Mouse (Mus musculus) neural tube, embryonic 15.5 days (tissue): ENCODE results near the gene Ramp2. TPM values are rescaled to one million over a fixed set of nuclear protein-coding genes. Genes with fewer than 3 reads are reported as not detected.
A peak's percentile ranks its signal among the peaks of the same experiment; 100 is the strongest.

Source experiments
- ATAC-seq: fragments of 200-750 bp; cut with Nextera tagmentation; 2 replicates; pipeline ENCODE4 v1.8.0; 2017; ENCODE audit warnings: mild to moderate bottlenecking, moderate TSS enrichment, moderate library complexity; ENCODE audit not compliant: low FRiP score
- H3K27ac ChIP-seq: fragments of 300-500 bp; sonication (generic); replicated peaks from 2 replicates; pipeline ENCODE4 v1.5.1; 2015; ENCODE audit warnings: mild to moderate bottlenecking, inconsistent platforms
- H3K27me3 ChIP-seq: fragments of 300-500 bp; sonication (generic); replicated peaks from 2 replicates; pipeline ENCODE4 v1.6.1; 2015; ENCODE audit warnings: inconsistent platforms
- H3K36me3 ChIP-seq: fragments of 300-500 bp; sonication (generic); 2 replicates; pipeline ENCODE4 v1.6.1; 2015; ENCODE audit warnings: inconsistent platforms
- H3K4me1 ChIP-seq: fragments of 300-500 bp; sonication (generic); 2 replicates; pipeline ENCODE4 v1.6.1; 2015; ENCODE audit warnings: inconsistent platforms
- H3K4me2 ChIP-seq: fragments of 300-500 bp; sonication (generic); 2 replicates; pipeline ENCODE4 v1.6.1; 2015; ENCODE audit warnings: inconsistent platforms, mild to moderate bottlenecking, moderate library complexity
- H3K4me3 ChIP-seq: fragments of 300-500 bp; sonication (generic); replicated peaks from 2 replicates; pipeline ENCODE4 v1.5.1; 2015; ENCODE audit warnings: mild to moderate bottlenecking, inconsistent platforms
- H3K9ac ChIP-seq: fragments of 300-500 bp; sonication (generic); replicated peaks from 2 replicates; pipeline ENCODE4 v1.6.1; 2015; ENCODE audit warnings: mild to moderate bottlenecking, inconsistent platforms
- H3K9me3 ChIP-seq: fragments of 300-500 bp; sonication (generic); replicated peaks from 2 replicates; pipeline ENCODE4 v1.6.1; 2016; ENCODE audit warnings: inconsistent platforms
- WGBS: fragments of 180-500 bp; shearing (Covaris S2); methylation state at CpG from one replicate; pipeline ENCODE4 v1.1.7; 2015; ENCODE audit warnings: mixed read lengths; 5-methylcytosine and 5-hydroxymethylcytosine counted together
- polyA plus RNA-seq: library from polyadenylated mRNA; unstranded; fragments of >200 nt; fragmentation: Nextera tagmentation; extraction: Ambion mirVana; gene quantifications from 2 replicates; pipeline ENCODE4 v1.2.1, GENCODE M21; 2015

Gene Ramp2
- polyA plus RNA-seq, result 105 and 107 TPM in 2 replicates

DNA sequence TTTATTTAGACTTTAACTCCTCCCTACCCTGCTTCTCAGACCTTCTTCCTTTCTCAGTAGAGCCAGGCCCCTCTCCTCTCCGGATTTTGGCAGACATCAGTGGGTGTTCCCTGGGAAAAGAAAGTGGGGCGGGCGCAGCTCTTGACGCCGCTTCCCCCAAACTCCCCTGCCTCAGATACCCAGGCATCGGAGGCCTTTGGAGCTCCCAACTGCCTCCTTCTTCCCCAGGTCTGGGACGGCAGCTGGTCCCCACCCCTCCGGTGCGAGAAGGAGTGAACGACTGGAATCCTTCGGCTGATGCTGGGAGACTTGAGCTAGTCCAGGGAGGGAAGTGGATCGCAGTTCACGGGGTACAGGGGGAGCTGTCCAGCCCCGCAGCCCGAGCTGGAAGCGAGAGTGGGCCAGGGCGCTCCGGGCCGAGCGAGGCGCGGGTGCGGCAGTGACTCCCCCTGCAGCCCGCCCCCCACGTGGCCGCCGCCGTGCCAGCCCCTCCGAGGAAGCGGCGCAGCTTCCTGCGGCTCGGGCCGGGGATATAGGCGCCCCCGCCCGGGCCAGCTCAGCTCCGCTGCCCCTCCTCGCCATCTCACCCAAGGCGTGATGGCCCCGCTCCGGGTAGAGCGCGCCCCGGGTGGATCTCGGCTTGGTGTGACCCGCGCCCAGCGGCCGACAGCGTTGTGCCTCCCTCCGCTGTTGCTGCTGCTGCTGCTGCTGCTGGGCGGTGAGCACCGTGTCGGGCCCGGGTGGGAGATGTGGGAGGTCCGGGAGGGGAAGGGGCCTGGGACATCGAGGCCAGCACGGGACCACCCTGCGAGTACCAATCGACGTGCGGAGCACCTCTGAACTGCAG is at the start of gene Ramp2:
Ramp2 (plus strand) TSS at position 174 of the 847 bp plus-strand sequence.
- peak within 1 kb of the TSS; percentile 66 for H3K9ac ChIP-seq
- peak within 1 kb of the TSS; percentile 92 for H3K4me2 ChIP-seq
- H3K4me1 ChIP-seq, result peaks cover 16% of the 10 kb centered on the region
- peaks cover 38% of the 10 kb centered on the region for H3K27me3 ChIP-seq
- H3K9me3 ChIP-seq, result no peaks in the 10 kb centered on the region
- WGBS, result under 1% methylated on average over 54 of the region's 63 CpGs
- no peaks in the 10 kb centered on the region for H3K36me3 ChIP-seq
- ATAC-seq, result peak; percentile 66
- peak within 1 kb of the TSS; percentile 42 for H3K27ac ChIP-seq
- H3K4me3 ChIP-seq, result peak within 1 kb of the TSS; percentile 54

DNA sequence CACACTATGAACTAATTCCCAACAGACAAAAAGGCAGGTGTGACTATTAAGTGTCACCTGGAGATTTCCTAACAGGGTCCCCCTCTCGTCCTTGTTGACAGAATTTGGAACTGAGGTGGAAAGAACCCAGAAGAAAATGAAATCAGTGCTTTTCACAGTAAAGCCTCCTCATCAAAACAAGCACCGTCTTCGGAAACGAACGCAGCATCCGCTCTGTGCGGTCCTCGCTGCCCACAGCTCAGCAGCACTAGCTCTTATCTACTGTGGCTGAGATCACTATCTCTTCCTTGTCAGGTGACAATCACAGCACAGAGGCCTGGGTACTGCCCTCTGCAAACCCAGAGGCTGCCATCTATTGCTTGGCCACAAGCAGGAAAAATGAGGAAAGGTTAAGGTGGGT is 49.7 kb upstream of the Ramp2 start:
- Histone ChIP-seq H3K4me2 (no peak overlapping the region), H3K4me3 (no peak overlapping the region), H3K27ac (no peak overlapping the region), H3K9ac (no peak overlapping the region), H3K9me3 (no peaks in the 10 kb centered on the region), H3K27me3 (no peaks in the 10 kb centered on the region), H3K4me1 (peaks cover 8% of the 10 kb centered on the region; the same call in 1 of the 2 replicates), H3K36me3 (peaks cover 69% of the 10 kb centered on the region)
- no peak for ATAC-seq
- WGBS, result 93% methylated on average over 8 of the region's 8 CpGs

DNA sequence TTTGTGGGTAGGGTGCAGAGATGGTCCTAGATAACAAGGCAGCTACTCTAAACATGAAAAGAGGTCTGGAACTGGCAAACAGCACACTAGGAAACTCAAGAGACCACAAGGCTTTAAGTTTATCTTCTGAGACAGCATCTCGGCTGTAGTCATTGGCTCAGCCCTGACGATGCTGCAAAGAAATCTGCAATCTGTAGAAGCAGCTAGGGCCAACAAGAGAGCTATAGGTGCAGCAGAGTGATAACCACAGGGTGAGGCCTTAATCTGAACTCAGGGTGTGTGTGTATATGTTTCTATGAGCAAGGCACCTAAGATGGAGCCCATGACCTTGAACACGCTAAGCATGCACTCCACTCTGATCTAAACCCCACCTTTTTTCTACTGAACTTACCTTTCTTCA is 46.3 kb upstream of the Ramp2 start:
- Histone ChIP-seq H3K4me1 (no peaks in the 10 kb centered on the region), H3K36me3 (peaks cover 78% of the 10 kb centered on the region), H3K9me3 (no peaks in the 10 kb centered on the region), H3K27me3 (no peaks in the 10 kb centered on the region), H3K4me2 (no peak overlapping the region), H3K27ac (no peak overlapping the region), H3K4me3 (no peak overlapping the region), H3K9ac (no peak overlapping the region)
- 94% methylated on average over 3 of the region's 3 CpGs for WGBS
- ATAC-seq, result no peak

DNA sequence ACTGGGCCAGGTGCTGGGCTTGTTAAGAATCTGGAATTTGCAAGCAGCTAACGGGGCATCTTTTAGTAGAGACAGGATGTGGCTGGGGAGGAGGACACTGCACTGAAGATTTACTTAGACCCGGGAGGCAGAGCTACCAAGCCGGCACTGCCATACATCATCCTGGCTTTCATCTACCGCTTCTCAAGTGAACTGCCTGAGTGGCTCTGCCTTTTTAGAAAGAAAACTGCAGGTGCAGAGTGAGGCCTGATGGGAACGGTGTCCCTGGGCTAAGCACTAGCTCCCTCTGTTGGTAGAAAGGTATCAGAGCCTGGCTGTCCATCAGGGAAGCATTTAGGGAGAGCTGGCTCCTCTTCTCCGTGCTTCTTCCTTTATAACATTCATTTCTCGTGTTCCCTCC is 44.8 kb upstream of the Ramp2 start:
- H3K4me3 ChIP-seq, result no peak overlapping the region
- no peaks in the 10 kb centered on the region for H3K4me1 ChIP-seq
- no peak overlapping the region for H3K4me2 ChIP-seq
- H3K27me3 ChIP-seq, result no peaks in the 10 kb centered on the region
- no peak for ATAC-seq
- H3K9me3 ChIP-seq, result no peaks in the 10 kb centered on the region
- peaks cover 78% of the 10 kb centered on the region for H3K36me3 ChIP-seq
- 15% methylated on average over 7 of the region's 7 CpGs for WGBS
- no peak overlapping the region for H3K9ac ChIP-seq
- H3K27ac ChIP-seq, result no peak overlapping the region

DNA sequence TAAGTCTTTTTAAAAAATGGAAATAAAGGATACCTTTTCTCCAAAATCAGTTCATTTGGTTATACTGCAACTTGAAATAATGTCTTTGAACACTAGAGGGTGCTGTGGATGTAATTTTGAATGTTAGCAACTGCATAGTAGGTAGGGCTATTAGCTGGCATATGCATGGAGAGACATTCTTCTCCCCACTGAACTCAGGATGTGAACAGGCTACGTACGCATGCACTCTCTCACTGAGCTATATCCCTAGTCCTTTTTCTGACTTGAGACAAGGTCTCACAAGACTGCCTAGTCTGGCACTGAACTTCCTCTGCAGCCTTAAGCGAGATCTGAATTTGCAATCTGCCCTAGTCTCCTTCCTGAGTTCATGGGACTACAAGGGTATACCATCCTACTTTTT is 33.9 kb upstream of the Ramp2 start:
- no peak overlapping the region for H3K4me3 ChIP-seq
- WGBS, result 36% methylated on average over 3 of the region's 3 CpGs
- no peaks in the 10 kb centered on the region for H3K9me3 ChIP-seq
- no peaks in the 10 kb centered on the region for H3K27me3 ChIP-seq
- no peak overlapping the region for H3K9ac ChIP-seq
- H3K4me2 ChIP-seq, result no peak overlapping the region
- H3K27ac ChIP-seq, result no peak overlapping the region
- H3K36me3 ChIP-seq, result peaks cover 72% of the 10 kb centered on the region
- ATAC-seq, result no peak; the same call in 1 of the 2 replicates
- no peaks in the 10 kb centered on the region for H3K4me1 ChIP-seq

DNA sequence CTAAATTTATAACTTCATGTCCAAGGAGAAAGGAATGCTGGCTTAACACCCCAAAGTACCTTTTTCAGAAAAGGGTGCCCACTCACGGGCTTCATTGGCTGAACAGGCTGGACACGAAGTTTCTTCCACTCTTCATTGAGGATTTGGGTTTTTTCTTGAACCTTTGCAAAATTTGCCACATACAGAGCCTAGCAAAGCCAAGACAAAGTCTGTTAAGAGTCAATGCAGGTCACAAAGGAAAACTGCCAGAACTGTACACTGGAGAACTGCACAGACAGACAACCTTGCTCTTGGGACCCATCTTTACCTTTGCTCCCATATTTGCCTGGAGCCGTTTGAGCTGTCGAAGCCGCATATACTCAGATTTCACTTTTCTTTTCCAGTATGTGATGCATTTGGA is 28.9 kb upstream of the Ramp2 start:
- Histone ChIP-seq H3K27me3 (no peaks in the 10 kb centered on the region), H3K4me2 (no peak overlapping the region), H3K4me1 (no peaks in the 10 kb centered on the region), H3K9me3 (no peaks in the 10 kb centered on the region), H3K9ac (no peak overlapping the region), H3K4me3 (no peak overlapping the region), H3K27ac (no peak overlapping the region), H3K36me3 (peaks cover 45% of the 10 kb centered on the region)
- 95% methylated on average over 5 of the region's 5 CpGs for WGBS
- no peak for ATAC-seq

DNA sequence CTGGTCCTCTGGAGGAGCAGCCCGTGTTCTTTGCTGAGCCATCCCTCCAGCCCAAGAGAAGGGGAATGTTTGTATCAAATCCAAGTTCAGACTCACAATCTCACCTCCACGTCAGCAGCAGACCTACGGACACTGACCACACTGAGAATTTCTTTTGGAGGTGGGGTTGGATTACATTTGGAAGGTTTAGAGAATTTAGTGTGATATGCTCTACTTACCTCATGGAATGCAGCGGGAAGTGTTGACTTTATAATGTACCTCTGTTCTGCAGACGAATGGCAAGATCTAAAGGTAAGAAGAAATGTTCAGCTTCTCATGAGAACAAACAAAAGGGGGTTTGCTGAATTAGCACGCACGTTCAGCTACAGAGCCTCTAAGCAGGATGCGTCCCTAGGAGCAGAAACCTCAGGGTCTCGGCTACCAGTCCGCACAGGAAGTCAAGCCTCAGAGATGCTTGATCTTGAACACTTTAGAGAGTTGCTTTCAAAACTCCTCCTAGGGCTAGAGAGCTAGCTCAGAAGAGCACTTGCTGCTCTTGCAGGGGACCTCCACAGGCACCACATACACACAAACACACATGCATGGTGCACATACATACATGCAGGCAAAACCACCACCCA is 27.3 kb upstream of the Ramp2 start:
- ATAC-seq, result no peak
- Histone ChIP-seq H3K4me3 (no peak overlapping the region), H3K4me1 (no peaks in the 10 kb centered on the region), H3K36me3 (peaks cover 35% of the 10 kb centered on the region), H3K9me3 (no peaks in the 10 kb centered on the region), H3K4me2 (no peak overlapping the region), H3K9ac (no peak overlapping the region), H3K27ac (no peak overlapping the region), H3K27me3 (no peaks in the 10 kb centered on the region)
- WGBS, result 84% methylated on average over 10 of the region's 10 CpGs

DNA sequence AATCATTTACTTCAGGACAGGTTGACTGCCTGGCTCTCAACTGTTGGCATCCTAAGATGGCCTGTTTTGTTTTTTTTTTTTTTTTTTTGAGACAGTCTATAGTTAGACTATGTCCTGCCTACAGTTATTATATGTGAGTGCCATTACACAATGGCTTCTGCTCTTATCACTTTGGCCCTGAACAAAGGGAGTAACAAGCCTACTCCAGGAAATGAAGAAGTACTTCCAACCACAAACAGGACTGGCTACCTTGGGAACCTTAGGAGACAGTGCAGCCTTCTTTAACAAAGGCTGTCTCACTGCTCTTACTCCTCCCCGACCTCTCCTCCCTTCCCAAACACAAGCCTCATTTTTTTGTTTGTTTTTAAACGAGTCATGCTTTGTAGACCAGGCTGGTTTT is 25.0 kb upstream of the Ramp2 start:
- 63% methylated on average over 2 of the region's 2 CpGs for WGBS
- no peak overlapping the region for H3K27ac ChIP-seq
- no peak for ATAC-seq
- H3K4me3 ChIP-seq, result no peak overlapping the region
- H3K4me2 ChIP-seq, result no peak overlapping the region
- peaks cover 9% of the 10 kb centered on the region; the same call in 1 of the 2 replicates for H3K4me1 ChIP-seq
- no peaks in the 10 kb centered on the region for H3K27me3 ChIP-seq
- H3K36me3 ChIP-seq, result peaks cover 14% of the 10 kb centered on the region
- no peaks in the 10 kb centered on the region for H3K9me3 ChIP-seq
- H3K9ac ChIP-seq, result no peak overlapping the region

DNA sequence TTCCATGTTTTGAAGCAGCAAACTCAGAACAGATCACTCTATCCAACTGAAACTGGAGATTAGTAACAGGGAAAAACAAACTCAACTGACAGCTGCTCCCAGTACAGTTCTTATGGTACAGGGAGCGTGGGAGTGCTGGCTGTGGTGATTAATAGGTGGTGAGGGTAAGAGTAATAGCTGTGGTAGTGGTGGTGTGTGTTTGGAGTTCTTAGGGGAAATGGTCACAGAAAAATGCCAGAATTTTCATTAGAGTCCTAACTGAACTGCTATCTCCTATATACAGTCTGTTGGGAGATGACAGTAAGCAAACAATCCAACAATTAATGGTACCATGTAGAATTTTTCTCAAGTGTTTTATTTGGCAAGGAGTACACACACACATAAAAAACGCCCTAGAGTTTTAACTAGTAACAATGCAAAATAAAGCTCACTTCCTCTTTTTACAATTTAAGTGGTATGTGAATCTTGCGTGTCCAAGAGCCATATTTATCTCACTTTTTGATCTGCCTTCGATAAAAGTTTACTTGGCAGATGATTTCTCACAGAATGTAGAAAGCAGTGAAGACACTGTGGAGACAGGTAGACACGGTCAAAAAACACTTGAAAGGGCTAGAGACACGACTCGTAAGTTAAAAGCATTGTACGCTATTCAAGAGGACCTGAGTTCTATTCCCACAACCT is 24.4 kb upstream of the Ramp2 start:
- no peak overlapping the region for H3K4me3 ChIP-seq
- H3K27ac ChIP-seq, result no peak overlapping the region
- no peak overlapping the region for H3K4me2 ChIP-seq
- no peak for ATAC-seq
- no peaks in the 10 kb centered on the region for H3K9me3 ChIP-seq
- H3K27me3 ChIP-seq, result no peaks in the 10 kb centered on the region
- H3K9ac ChIP-seq, result no peak overlapping the region
- peaks cover 9% of the 10 kb centered on the region; the same call in 1 of the 2 replicates for H3K36me3 ChIP-seq
- WGBS, result 85% methylated on average over 8 of the region's 8 CpGs
- peaks cover 11% of the 10 kb centered on the region; the same call in 1 of the 2 replicates for H3K4me1 ChIP-seq

DNA sequence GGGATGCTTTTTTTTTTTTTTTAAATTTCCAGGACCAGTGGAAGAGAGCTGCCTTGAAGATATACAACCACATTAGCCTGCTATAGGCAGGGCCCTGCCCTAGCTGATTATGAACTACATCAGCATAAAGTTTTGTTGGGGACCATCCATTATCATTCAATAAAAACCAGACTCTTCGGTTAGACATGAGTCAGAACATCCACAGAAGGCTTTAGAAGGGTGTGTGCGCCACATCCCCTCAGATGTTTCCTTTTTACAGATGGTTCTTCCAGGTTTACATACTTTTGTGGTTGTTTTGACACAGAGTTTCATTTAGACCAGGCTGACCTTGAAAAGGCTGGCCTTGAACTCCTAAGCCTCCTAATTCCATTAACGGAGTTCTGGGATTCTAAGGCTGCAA is 21.5 kb upstream of the Ramp2 start:
- no peak overlapping the region for H3K4me3 ChIP-seq
- no peak overlapping the region for H3K4me2 ChIP-seq
- H3K9me3 ChIP-seq, result no peaks in the 10 kb centered on the region
- ATAC-seq, result no peak
- H3K36me3 ChIP-seq, result no peaks in the 10 kb centered on the region
- peaks cover 12% of the 10 kb centered on the region; the same call in 1 of the 2 replicates for H3K4me1 ChIP-seq
- WGBS, result 95% methylated on average over 3 of the region's 3 CpGs
- no peak overlapping the region for H3K27ac ChIP-seq
- no peak overlapping the region for H3K9ac ChIP-seq
- no peaks in the 10 kb centered on the region; the same call in 1 of the 2 replicates for H3K27me3 ChIP-seq

DNA sequence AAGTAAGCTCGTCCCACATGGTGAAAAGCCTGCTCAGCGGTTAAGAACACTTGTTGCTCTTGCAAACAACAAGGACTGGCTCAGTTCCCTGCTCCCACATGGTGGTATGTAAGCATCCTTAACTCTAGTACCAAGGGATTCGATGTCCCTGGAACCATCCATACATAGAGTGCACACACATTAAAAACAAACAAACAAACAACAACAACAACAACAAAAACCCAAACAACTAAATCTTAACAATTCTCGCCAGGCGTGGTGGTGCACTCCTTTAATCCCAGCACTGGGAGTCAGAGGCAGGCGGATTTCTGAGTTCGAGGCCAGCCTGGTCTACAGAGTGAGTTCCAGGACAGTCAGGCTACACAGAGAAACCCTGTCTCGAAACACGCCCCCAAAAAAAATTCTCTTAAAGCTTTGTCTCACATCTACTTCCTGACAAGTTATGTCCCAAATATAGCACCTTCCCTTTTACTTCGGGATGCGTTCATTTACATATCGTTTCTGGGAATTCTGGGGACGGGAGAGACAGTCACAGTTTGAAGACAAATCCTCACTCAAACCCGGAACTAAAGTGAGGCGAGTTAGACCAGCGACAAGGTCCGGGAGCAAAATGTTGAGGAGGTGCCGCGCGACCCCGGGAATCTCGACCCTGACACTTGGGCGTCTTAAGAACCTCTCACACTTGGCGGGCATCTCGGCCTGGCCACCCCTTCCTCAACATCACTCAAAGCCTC is 20.3 kb upstream of the Ramp2 start:
- 22% methylated on average over 25 of the region's 25 CpGs for WGBS
- peaks cover 23% of the 10 kb centered on the region for H3K4me1 ChIP-seq
- H3K4me3 ChIP-seq, result peak overlapping the region; percentile 95

More for the DNA sequence above, 20.3 kb upstream of the Ramp2 start:
- H3K4me2 ChIP-seq, result peak overlapping the region; percentile 91
- H3K9me3 ChIP-seq, result no peaks in the 10 kb centered on the region
- peak overlapping the region; percentile 78 for H3K27ac ChIP-seq
- H3K27me3 ChIP-seq, result no peaks in the 10 kb centered on the region; the same call in 1 of the 2 replicates
- peak overlapping the region; percentile 81 for H3K9ac ChIP-seq
- H3K36me3 ChIP-seq, result no peaks in the 10 kb centered on the region
- no peak for ATAC-seq
